Mouse (Mus musculus) granulocyte monocyte progenitor cell, adult 5-6 weeks (primary cell): Measurements from ENCODE around the gene Nynrin. TPM values are rescaled to one million over a fixed set of nuclear protein-coding genes. Genes with fewer than 3 reads are reported as not detected.

Experiments
- ATAC-seq: replicated peaks from 2 replicates; pipeline ENCODE4 v1.8.0; 2016; ENCODE audit warnings: mild to moderate bottlenecking, moderate TSS enrichment, inconsistent platforms; ENCODE audit not compliant: poor library complexity, severe bottlenecking
- total RNA-seq, 2 experiments: library from RNA; stranded (forward) in 1 of 2; stranded (reverse) in 1 of 2; fragments of 200-712, 200-1000 nt in 1 of 2; fragments of >200 nt in 1 of 2; fragmentation: Nextera tagmentation in 1 of 2; gene quantifications; 2 replicates each; pipeline ENCODE4 v1.2.3; 2014 to 2017

Nynrin gene
- total RNA-seq, 2 experiments from 2014 or later: 3.3 to 7.6 TPM

DNA sequence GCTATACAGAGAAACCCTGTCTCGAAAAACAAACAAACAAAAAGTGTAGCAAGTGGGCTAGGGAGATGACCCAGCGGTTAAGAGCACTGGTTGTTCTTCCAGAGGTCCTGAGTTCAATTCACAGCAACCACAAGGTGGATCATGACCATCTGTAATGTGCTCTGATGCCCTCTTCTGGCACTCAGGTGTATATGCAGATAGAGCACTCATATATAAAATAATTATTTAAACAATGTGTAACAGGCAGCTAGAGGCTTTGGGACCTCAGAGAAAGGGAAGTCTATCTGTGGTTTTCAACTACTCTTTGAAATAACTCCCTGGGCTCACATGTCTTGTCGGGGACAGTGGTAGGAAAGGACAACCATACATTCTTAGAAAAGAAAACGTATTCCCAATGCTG, 15.1 kb upstream of the Nynrin start:
- ATAC-seq: peak; percentile 61

- no peak for ATAC-seq
Observed at GRCm38 (mm10) chr14:55840853-55841366, 12.9 kb upstream of the Nynrin start.

- ATAC-seq: no peak
Observed at GRCm38 (mm10) chr14:55842794-55843193, 11.0 kb upstream of the Nynrin start.

DNA sequence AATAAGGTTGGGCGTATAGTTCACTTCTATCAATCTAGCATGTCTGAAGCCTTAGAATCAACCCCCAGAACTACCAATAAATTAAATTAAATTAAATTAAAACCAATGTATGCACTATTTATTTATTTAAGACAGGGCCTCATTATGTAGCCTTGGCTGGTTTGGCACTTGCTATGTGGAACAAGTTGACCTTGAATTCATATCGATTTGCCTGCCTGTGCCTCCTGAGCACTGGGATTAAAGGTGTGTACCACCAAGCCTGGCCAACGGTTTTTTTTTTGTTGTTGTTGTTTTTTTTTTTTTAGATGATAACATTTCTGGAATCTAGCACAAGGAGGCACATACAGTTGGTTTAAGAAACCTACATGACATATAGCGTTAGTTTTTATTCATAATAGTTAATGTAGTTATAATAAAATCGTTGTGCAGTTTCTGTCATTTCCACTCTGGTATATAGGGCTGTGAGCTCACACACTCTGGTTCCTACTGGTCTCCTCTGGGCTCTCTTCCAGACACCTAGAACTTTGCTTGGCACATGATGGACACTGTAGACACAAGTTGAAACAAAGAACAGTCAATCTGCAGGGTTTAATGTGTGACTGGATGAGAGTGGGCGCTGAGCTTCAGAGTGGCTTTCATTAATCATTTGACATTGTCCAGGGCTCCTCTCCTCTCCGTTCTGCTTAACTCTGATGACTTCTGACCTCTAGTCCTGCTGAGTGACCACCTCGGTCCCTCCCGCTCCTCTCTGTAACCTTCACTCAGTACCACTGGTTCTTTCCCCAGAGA, 8.1 kb upstream of the Nynrin start:
- no peak for ATAC-seq

DNA sequence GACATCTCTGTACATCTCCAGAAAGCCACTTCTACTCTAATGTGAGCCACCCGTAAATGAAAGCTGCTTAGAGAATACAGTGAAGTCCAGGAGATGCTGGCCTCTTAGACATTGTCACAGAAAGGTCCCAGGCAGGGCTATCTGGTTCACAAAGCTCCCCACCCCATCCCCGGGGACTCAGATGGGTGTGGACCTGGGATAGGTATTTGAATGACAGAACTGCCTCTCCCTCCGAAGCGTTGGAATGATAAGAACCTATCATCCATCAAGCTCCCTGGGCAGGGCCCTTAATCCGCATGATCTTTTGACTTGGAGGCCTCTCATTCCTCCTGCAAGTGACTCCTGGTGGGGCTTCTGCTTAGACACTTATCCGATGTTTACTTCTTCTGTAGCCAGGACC, 2.9 kb upstream of the Nynrin start:
- no peak for ATAC-seq

DNA sequence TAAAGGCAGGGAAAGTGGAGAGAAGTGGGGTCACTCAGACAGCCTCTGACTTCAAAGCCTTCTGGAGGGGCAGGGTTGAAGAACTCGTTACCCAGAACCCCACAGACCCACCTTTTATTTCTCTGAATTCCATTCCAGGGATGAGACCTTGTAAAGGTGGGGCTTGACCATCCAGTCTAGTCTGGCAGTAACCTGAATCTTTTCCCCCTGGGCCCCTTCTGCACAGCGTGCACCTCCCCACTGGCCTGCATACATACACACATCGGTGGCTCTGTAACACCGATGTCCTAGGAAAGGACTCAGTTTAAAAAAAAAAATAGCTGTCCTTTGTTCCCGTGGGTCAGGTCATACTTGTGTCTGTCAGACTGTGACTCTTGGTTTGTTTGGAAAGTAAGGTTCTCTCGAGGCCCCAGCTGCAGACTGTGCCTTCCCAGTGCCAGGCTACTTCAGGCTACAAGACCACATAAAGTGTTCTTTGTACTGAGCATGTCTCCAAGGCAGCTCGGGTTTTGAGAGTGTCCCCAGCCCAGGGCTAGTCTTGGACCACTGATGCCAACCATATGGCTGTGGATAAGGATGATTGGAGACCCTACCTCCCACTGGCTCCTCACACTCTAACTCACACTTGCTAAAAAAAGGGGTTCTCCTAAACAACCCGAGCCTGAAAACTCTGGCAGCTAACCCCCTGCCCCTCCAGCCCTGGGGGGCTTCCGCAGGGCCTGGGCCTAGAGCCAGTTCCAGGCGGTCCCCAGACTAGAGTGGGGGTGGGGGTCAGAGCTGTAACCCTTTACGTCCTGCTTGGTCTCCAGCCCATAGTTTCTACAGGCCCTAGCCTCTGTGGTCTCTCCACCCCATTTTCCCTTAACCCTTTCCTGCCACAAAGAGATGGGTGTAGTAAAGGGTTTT, 911 bp upstream of the Nynrin start:
- ATAC-seq: no peak

DNA sequence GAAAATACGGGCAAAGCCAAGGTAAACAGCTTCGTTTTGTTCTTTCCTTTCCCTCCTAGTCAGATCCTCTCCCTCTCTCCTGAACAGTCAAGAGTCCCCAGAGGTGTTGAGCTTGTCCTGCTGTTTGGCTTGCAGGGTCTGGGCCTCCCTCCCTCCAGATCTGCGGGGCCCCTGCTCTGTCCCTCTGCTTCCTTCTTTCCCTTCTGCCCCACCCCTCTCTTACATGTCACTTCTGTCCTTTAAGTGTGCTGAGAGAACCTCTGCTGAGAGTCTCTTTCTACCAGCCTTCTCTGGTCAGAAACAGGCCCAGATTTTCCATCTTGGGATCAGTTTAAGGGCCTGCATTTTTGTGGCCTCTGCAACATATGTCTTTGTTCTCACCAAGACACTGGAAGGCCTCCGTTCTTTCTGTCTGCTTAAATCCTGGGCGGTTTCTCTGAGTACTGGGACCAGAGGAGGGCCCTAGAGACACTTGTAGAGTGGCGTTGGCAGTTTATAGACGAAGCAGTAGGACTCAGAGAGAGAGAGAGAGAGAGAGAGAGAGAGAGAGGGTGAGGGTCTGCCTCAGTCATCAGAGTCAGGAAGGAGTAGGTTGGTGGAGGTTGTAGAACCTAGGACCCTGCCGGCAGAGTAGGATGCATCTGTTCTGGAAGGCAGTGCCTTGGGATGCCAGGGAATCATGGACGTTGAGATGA, 743 bp downstream of the Nynrin start:
- ATAC-seq: peak; percentile 60

DNA sequence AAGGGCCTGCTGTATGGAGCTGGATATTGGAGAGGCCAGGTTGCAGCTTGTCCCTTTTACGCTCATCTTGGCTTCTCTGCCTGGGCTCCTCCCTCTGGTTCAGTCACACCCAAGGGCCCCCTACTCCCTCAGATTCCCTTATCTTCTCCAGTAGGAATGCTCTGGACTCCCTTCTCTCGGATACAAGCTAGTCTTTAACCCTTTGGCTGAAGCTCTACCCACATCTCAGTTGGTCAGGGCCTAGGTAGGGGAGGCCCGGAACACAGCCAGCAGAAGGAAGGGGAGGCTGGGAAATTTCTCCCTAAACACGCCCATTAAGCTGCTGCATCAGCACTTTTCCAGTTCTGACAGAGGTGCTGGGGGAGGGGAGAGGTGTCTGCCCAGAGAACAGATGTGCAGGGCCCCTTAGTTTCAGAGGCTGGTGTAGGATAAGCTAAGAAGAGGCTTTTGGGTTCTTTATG, 1.3 kb downstream of the Nynrin start:
- ATAC-seq: no peak

GRCm38 (mm10) chr14:55857588-55857987, 3.8 kb downstream of the Nynrin start:
- no peak for ATAC-seq

DNA sequence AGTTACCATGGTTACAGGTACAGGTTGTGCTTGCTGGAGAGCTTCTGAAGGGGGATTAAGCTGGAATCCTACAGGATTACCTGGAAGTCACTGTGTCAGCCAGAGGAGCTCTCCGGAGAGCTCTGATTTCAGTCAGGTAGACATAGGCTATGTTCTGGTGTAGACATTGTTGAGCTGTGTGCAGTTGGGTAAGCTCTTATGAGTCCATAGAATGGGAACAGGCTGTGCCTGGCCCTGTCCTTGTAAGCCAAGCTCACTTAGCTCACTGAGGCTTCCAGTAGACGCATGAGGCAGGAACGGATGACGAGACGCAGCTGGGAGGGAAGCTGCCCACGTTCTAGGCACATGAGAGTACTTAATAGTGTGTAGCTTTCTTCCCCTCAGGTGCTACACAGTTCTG, 8.4 kb downstream of the Nynrin start:
- no peak for ATAC-seq

- no peak for ATAC-seq
Observed at GRCm38 (mm10) chr14:55862970-55863369, 9.2 kb downstream of the Nynrin start.

- peak; percentile 95 for ATAC-seq
Observed at GRCm38 (mm10) chr14:55863773-55864172, 10.0 kb downstream of the Nynrin start.

- ATAC-seq: no peak; the same call in 1 of the 2 replicates
Observed at GRCm38 (mm10) chr14:55866962-55867361, 13.2 kb downstream of the Nynrin start.

DNA sequence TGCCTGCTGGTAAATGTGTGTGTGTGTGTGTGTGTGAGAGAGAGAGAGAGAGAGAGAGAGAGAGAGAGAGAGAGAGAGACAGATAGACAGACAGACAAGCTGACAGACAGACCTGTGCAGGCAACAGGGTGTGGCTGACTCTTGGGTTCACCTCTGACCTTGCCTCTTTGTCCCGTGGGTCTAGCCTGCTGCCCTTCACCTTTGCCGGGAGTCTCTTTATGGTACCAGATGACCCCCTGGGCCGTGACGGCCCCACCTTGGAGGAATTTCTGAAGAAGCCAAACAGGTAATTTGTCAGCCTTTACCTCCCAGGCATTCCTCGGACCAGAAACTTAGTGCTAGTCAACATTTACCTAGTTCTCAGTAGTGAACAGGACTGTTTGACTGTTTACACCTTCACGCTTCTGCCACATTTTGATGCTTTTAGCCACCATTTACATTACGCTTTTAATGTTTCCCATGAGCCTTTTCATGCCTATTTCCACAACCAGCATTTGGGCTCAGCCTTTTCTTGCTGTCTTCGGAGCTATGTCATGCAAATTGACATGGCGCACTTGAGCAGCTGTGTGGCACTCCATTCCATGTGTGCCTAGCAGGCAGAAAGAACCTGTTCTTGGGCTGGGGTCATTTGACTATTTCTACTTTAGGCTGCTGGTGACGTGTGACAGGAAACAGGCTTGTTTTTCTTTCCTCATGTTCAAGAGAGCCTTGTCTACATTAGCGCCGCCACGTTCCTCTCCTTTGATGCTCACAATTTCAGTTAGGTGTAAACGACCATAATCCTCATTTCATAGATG, 14.6 kb downstream of the Nynrin start:
- ATAC-seq: no peak

DNA sequence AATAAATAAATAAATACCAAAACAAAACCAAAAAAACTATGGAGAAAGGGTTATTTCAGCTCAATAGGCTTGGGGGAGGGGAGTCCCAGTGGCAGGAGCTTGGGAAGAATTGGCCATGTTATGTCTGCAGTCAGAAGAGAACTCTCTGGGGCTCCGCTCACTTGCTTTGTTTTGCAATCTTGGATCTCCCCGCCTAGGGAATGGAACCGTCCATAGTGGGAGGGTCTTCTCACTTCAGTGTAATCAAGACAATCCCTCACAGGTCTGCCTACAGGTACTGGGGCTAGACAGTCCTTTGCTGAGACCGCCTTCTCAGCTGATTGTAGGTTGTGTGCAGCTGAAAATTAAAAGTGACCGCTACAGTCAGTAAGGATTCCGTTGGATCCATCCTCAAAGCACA, 15.7 kb downstream of the Nynrin start:
- no peak for ATAC-seq

GRCm38 (mm10) chr14:55872039-55872438, 18.2 kb downstream of the Nynrin start:
- ATAC-seq: no peak

DNA sequence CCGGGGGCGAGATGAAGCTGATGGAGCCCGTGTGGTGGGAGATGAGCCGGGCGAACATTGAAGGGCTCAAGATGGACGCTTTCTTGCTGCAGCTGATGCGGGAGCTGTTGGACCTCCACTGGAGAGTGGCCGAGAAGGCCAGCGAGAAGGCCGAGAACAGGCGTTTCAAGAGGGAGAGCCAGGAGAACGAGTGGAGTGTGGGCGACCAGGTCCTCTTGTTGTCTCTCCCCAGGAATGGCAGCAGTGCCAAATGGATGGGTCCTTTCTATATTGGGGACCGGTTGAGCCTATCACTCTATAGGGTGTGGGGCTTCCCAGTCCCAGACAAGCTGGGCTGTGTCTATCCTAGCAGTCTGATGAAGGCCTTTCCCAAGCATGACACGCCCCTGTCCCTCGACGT, 18.7 kb downstream of the Nynrin start:
- ATAC-seq: no peak

- ATAC-seq: no peak
Observed at GRCm38 (mm10) chr14:55873242-55873713, 19.5 kb downstream of the Nynrin start.
